Mouse (Mus musculus) kidney, postnatal 25 days (tissue): ENCODE results near the gene Ap5b1.

Experiments
- DNase-seq, 2 experiments: peaks; one replicate each; pipeline ENCODE4 v3.0.0; 2021; ENCODE audit warnings: mixed read lengths in 2 of 2

The Ap5b1 gene

GRCm38 (mm10) chr19:5568470-5569140 lies 780 bp downstream of the Ap5b1 start:
- DNase-seq, result peak; percentile 83 to 88

DNA sequence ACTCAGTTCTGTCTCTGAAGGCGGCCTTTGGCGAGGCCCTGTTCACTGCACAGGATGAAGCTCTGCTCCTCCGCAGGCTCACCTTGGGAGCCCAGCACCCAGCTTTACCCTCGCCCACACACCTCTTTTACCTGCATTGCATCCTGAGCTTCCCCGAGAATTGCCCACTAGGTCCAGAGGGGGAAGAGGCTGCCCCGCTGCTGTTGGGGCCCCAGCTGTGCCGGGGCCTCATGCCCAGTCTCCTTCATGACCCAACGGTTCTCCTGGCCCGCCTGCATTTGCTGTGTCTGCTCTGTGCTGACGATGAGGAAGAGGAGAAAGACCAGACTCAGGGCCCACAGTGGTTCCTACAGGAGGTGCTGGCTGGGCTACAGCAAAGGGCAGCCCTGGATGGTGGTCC lies 1.7 kb downstream of the Ap5b1 start:
- DNase-seq, result no peak

- peak in 1 of 2 experiments; percentile 34 for DNase-seq
Observed at GRCm38 (mm10) chr19:5570353-5571246, 2.8 kb downstream of the Ap5b1 start.

DNA sequence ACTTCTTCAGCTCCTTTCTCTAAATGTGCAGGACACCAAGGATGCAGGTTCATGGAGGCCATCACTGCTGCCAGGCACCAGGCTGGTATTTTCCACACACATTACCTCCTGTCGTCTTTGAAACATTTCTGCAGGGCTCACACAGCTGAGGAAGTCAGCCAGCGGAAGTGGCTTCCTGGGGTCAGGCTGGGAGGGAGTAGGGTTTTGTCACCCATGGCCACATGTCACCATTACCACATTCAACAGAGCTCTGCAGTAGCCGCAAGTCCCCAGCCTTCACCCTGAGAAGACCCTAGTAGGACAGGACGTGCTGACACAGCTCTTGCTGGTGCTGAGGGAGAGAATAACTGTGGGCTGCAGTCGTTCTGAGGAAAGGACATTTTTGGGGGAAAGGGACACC lies 4.0 kb downstream of the Ap5b1 start:
- DNase-seq, result peak; percentile 24 to 65

- DNase-seq, result peak; percentile 61 to 79
Observed at GRCm38 (mm10) chr19:5572331-5573125, 4.7 kb downstream of the Ap5b1 start.

- DNase-seq, result no peak
Observed at GRCm38 (mm10) chr19:5575336-5575735, 7.5 kb downstream of the Ap5b1 start.

- DNase-seq, result no peak
Observed at GRCm38 (mm10) chr19:5579971-5580370, 12.1 kb downstream of the Ap5b1 start.

DNA sequence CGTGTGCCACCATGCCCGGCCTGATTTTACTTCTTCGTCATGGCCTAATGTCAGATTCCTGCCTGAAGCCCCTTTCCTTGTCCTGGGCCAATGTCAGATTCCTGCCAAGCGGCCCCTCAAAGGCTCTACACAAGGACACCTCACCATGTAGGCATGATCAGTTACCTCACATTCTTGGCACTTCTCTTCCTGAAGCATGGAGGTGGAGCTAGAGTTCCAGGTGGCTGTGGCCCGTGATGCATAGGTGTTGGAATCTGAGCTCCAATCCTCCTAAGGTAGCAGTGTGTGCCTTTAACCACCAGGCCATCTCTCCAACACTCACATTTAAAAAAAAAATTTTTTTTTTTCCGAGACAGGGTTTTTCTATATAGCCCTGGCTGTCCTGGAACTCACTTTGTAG lies 13.0 kb downstream of the Ap5b1 start:
- DNase-seq, result no peak

GRCm38 (mm10) chr19:5581995-5582394 lies 14.2 kb downstream of the Ap5b1 start:
- DNase-seq, result no peak

GRCm38 (mm10) chr19:5589159-5589558 lies 21.3 kb downstream of the Ap5b1 start:
- DNase-seq, result no peak

DNA sequence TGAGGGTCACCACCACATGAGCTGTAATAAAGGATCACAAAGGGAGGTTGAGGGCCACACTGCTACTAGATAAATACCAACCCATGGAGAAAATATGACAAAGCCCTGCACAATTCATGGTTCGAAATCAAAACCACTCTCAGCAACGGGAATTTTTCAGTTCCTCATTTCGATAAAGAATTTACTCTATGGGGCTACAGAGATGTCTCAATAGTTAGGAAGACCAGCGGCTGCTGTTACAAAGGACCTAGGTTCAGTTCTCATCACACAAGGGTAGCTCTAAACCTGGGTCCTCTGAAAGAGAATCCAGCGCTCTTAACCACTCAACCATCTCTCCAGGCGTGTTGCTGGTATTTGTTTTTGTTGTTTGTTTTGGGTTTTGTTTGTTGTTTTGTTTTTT lies 24.1 kb downstream of the Ap5b1 start:
- DNase-seq, result no peak

DNA sequence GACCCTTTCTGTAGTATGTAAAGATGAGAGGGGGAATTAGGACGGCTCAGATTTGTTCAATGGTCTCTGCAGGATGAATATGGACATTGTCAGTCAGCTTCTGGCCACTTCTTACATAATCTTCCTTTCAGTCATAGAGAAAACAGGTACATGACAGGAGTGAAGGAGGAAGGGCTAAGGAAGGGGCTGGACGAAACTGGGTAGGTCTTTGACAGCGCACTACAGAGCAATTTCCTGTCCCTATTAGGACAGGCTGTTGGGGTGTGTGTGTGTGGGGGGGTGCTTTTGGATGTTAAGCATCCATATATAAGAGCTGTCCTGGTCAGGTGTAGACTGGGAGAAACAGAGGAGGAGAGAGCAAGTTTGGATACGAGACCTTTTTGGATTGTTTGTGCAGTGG lies 31.4 kb downstream of the Ap5b1 start:
- no peak for DNase-seq

DNA sequence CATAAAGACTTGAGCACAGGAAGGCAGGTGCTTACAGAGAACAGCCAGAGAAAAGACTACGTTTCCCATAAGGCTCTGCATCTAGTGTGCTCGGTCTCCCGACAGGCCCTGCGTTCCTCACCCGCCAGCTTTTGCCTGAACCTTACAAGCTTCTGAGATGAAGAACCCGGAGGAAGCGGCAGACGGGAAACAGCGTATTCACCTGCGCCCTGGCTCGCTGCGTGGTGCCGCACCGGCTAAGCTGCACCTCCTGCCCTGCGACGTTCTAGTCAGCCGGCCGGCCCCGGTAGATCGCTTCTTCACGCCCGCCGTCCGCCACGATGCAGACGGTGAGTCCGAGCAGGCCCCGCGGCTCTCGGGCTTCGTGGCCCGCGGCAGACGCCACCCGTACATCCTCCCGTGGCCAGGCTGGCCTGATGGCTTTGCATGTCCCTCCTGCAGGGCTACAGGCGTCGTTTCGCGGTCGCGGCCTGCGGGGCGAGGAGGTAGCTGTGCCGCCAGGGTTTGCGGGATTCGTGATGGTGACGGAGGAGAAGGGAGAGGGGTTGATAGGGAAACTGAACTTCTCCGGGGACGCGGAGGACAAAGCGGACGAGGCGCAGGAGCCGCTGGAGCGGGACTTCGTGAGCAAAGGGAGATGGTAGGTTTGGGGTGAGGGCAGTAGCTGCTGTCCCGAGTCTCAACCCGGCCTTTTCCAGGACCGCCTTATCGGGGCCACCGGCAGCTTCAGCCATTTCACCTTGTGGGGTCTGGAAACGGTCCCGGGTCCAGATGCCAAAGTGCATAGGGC lies 34.1 kb downstream of the Ap5b1 start, which contains the start of gene Rnaseh2c:
Gene Rnaseh2c (plus strand): TSS at position 122 of the 790 bp plus-strand sequence.
- DNase-seq, result peak; percentile 79 to 89

DNA sequence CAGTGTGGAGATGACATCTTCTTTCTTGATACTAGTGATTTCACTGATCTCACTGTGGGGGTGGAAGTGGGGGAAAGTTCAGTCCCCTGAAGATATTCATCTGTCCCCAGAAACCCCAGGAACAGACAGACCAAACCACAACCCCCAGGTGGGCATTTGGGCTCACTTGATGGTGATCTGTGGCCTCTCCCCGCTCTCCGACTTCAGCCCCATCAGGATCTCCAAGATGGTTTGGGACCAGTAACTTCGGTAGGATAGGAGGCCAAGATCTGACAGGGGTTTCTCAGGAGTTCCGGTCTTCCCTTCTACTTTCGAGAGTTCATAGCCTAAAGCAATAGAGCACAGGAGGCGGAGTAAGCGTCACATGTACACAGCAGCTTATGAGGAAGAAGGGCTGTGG lies 35.8 kb downstream of the Ap5b1 start:
- DNase-seq, result no peak

DNA sequence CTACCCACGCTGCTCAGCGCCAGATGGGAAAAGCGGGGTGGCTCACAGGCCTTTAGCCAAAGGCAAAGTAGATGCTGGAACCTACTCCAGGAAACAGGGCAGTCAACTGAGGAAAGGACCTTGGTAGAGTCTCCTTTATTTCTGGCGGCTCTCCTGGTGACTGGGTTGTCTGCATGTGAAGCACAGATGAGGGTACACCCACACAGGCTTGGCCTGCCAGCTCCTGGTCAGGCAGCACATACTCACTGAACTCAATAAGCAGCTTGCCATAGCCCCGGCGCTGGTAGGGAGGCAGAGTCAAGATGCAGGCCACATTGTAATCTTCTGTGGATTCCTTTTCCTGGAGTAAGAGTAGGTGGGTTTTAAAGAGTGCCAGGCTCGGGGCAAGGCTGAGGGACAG lies 37.3 kb downstream of the Ap5b1 start:
- no peak for DNase-seq

GRCm38 (mm10) chr19:5606196-5606595 lies 38.4 kb downstream of the Ap5b1 start:
- no peak for DNase-seq

DNA sequence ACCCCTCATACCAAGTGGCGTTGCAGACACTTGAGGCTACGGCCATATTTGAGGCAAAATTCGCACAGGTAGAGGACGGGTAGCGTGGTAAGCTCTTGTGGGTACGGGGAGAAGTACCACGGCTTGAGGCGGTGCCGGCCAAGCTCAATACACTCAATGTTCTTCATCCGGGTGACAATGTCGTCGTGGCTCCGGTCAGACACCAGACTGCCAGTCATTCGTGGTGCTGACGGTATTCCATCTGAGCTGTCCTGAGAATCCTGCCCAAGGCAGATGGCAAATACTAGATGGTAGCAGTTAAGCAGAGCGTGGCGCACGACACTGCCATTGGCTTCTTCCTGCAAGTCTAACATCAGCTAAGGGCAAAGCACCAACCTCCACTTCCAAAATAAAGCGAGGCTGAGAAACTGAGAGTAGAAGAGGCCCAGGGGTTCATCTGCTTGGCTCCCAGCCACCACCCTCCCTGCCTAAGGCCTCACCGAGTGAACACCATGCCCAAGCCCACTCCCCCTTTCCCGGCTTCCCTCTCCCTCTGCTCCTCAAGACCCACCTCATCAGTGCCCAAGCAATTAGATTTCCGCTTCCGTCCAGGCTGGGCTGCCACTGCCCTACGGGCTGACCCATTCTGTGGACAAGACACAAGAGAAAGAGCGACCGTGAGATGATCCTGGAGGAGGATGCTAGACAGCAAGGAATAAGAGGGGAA lies 40.0 kb downstream of the Ap5b1 start:
- DNase-seq, result no peak

DNA sequence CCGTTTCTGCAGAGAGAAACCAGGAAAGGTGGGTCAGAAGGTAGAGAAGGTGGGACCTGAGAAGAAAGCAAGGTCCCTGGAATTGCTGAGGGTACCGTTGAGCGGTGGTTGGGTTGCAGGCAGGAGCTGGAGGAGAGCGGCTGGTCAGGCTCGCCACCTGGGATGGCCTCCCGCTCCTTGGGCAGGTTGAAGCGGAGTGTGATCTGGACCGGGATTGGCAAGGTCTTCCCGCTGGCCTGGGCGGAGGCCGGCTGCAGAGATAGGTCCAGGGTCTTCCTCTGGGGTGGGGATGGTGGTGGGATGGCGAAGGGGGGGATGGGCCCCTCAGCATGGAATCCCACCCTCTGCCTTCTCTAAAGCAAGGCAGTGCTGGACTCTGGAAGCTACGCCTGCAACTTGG lies 40.9 kb downstream of the Ap5b1 start:
- DNase-seq, result no peak

DNA sequence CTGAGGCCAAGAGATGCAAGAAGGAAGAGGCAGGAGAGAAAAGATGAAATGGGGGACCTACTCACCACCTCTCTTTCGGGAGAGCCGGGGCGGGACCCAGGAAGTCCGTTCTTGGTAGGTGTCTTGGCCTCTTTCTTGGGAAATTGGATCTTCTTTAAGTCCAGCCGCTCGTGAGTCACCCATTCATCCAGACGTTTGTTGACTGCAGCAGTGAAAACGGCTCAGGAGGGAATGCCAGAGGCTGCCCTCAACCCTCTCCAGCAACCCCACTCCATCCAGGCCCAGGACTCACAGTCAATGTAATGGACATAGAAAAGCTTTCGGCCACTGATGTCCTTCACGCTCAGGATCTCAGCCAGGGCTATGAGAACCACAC lies 41.3 kb downstream of the Ap5b1 start:
- no peak for DNase-seq

DNA sequence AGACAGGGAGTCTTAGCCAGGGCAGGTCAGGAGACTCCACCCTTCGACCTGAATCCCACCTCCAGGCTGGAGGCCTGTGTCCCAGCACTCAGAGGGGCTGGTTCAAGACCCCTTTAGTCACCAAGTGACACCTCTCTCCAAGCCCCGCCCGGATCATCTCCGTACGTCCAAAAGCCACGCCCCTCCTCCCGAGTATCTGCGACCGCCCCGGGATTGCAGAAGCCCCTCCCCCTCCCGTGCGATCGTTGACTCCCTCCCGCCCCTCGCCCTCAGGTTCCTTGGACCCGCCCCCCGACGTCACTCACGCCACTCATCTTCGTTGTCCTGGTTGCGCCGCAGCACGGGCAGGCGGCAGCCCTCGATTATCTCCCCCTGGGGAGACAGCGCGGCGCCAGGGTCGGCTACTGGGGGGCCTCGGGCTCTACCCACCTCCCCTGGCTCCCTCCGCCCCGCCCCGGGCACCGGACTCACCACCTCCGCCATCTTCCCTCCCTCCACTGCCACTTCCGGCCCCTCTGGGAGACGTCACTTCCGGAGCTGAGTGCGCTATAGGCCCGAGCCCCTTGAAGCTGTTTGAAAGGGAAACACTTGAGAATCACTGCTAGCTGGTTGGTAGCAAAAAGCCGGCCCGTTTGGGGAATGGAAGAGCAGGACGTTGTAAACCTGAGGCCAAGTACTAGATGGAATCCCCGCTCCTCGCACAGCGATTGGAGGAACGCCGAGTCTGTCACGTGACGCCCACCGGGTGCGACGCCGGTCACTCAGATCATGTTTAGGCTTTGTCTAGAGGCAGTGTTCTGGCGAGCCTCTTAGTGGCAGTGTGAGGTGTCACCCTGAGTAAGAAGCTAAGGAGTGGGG lies 42.0 kb downstream of the Ap5b1 start, which contains the start of gene Kat5:
Gene Kat5 (minus strand): TSS at position 691 of the 858 bp plus-strand sequence.
- peak; percentile 95 to 96 for DNase-seq

- no peak for DNase-seq
Observed at GRCm38 (mm10) chr19:5611973-5612372, 44.1 kb downstream of the Ap5b1 start.
